Mouse (Mus musculus): ENCODE results near the gene Isy1. TPM values are rescaled to one million over a fixed set of nuclear protein-coding genes. Genes with fewer than 3 reads are reported as not detected.

Isy1 gene
- polyA plus RNA-seq, 1 experiment: 6.7 TPM

DNA sequence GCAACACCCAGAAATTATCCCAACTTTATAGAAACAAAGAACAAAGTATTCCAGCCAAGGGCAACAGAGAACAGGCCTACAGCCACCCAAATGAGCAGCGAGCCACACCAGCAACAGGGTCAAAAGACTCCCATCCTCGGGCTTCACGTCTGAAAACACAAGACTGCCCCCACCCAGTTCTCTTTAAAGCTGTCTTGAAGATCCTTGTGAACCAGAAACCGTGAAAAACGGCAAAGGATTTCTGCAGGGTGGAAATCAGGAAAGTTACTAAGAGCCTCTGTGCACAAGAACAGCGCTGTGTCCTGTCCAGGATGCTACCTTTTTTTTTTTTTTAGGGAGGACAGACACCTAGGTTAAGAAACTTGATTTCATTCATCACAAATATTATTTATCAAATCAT is 28.3 kb downstream of the Isy1 start:
- Histone ChIP-seq H3K4me1 (ENCODE audit: control insufficient read depth, insufficient read depth, insufficient read length, low read length) (peaks cover 22% of the 10 kb centered on the region), H3K27me3 (ENCODE audit: control insufficient read depth, insufficient read depth, low read length) (no peaks in the 10 kb centered on the region), H3K27ac (ENCODE audit: insufficient read depth, low read depth, low read length) (peak overlapping the region; percentile 91), H3K4me3 (ENCODE audit: low read depth, low read length) (peak overlapping the region; percentile 82), H3K36me3 (ENCODE audit: control insufficient read depth, insufficient read depth, low read length) (peaks cover 2% of the 10 kb centered on the region)
- TF ChIP-seq POLR2A (IDR thresholded peaks at IDR 0.05; ENCODE audit: low read depth, low read length) (no peak), CTCF (IDR thresholded peaks at IDR 0.05; ENCODE audit: extremely low read depth, insufficient read length, insufficient replicate concordance, low read depth, low read length) (no peak)
- WGBS: 3% methylated on average over 6 of the region's 6 CpGs

DNA sequence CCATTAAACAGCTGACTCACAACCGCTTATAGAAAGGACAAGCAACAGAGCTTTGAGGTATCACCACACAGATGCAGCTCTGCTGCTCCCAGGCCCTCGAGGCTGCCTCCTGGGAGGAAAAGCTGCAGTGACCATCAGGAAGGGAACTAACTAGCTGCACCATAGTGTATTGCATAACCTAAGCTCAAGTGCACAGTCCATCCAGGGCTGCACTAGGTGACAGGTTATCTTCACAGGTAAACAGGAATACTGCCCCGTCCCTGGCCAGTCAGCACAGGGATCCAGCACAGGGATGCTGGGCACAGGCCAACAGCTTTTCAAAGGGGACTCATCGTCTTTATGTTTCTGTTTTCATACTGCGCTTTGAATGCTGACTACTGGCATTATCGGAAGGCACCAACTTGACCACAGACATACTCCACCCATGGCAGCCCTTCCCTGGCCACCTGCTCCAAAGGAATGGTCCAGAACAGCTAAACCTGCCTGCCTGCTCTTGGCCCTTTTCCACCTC is 28.9 kb downstream of the Isy1 start:
- peak overlapping the region; percentile 91 for H3K27ac ChIP-seq (ENCODE audit: insufficient read depth, low read depth, low read length)
- WGBS: 15% methylated on average over 6 of the region's 6 CpGs

DNA sequence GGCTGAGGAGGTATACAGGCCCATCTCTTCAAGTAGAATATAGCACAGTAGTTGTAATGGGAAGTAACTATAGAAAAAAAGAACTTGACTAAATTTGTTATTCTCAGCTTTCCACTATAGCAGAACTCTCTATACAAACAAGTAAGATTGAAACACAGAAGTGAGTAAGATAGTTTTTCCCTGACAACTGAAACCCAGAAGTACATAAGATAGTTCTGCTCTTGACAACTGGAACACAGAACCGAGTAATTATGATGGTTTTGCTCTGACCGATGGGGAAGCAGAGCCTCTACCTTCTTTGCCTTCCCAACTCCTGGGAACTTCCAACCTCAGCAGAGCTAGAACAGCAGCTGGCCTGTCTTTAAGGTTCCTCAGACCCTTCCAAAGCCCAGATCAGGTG is 29.5 kb downstream of the Isy1 start:
- Histone ChIP-seq H3K27ac (ENCODE audit: insufficient read depth, low read depth, low read length) (peak overlapping the region; percentile 91), H3K27me3 (ENCODE audit: control insufficient read depth, insufficient read depth, low read length) (no peaks in the 10 kb centered on the region), H3K4me3 (ENCODE audit: low read depth, low read length) (peak overlapping the region; percentile 82), H3K36me3 (ENCODE audit: control insufficient read depth, insufficient read depth, low read length) (peaks cover 10% of the 10 kb centered on the region), H3K4me1 (ENCODE audit: control insufficient read depth, insufficient read depth, insufficient read length, low read length) (peaks cover 22% of the 10 kb centered on the region)
- WGBS: 13% methylated on average over 2 of the region's 2 CpGs
- peak; percentile 7; the same call in 1 of the 2 replicates for TF ChIP-seq CTCF (IDR thresholded peaks at IDR 0.05; ENCODE audit: extremely low read depth, insufficient read length, insufficient replicate concordance, low read depth, low read length)
- TF ChIP-seq POLR2A (IDR thresholded peaks at IDR 0.05; ENCODE audit: low read depth, low read length): no peak

More for the DNA sequence above, 28.9 kb downstream of the Isy1 start:
- Histone ChIP-seq H3K4me1 (ENCODE audit: control insufficient read depth, insufficient read depth, insufficient read length, low read length) (peaks cover 22% of the 10 kb centered on the region), H3K27me3 (ENCODE audit: control insufficient read depth, insufficient read depth, low read length) (no peaks in the 10 kb centered on the region), H3K36me3 (ENCODE audit: control insufficient read depth, insufficient read depth, low read length) (peaks cover 5% of the 10 kb centered on the region), H3K4me3 (ENCODE audit: low read depth, low read length) (peak overlapping the region; percentile 82)
- TF ChIP-seq POLR2A (IDR thresholded peaks at IDR 0.05; ENCODE audit: low read depth, low read length) (no peak), CTCF (IDR thresholded peaks at IDR 0.05; ENCODE audit: extremely low read depth, insufficient read length, insufficient replicate concordance, low read depth, low read length) (peak; percentile 3; the same call in 1 of the 2 replicates)

DNA sequence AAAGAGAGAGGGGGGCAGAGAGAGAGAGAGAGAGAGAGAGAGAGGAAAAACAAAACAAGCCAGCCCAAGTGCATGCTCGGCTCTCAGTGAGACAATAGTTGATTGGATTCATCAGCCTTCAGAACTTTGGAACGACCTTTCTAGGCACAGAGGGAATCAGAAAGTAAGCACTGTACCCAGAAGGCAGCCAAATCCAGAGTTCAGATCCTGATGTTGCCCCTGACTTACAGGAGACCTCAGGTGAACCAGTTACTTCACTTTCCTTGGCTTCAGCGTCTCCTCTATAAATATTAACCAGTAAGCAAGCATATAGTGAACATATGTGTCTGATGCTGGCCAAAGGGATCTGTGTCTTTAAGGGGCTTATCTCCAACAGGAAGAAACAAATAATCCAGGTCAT is 30.1 kb downstream of the Isy1 start:
- H3K36me3 ChIP-seq (ENCODE audit: control insufficient read depth, insufficient read depth, low read length): peaks cover 13% of the 10 kb centered on the region
- H3K4me3 ChIP-seq (ENCODE audit: low read depth, low read length): peak overlapping the region; percentile 12; the same call in 1 of the 2 replicates
- peaks cover 22% of the 10 kb centered on the region for H3K4me1 ChIP-seq (ENCODE audit: control insufficient read depth, insufficient read depth, insufficient read length, low read length)
- TF ChIP-seq CTCF (IDR thresholded peaks at IDR 0.05; ENCODE audit: extremely low read depth, insufficient read length, insufficient replicate concordance, low read depth, low read length) (no peak), POLR2A (IDR thresholded peaks at IDR 0.05; ENCODE audit: low read depth, low read length) (no peak)
- H3K27ac ChIP-seq (ENCODE audit: insufficient read depth, low read depth, low read length): peak overlapping the region; percentile 92
- WGBS: 18% methylated on average over 3 of the region's 3 CpGs
- H3K27me3 ChIP-seq (ENCODE audit: control insufficient read depth, insufficient read depth, low read length): no peaks in the 10 kb centered on the region

DNA sequence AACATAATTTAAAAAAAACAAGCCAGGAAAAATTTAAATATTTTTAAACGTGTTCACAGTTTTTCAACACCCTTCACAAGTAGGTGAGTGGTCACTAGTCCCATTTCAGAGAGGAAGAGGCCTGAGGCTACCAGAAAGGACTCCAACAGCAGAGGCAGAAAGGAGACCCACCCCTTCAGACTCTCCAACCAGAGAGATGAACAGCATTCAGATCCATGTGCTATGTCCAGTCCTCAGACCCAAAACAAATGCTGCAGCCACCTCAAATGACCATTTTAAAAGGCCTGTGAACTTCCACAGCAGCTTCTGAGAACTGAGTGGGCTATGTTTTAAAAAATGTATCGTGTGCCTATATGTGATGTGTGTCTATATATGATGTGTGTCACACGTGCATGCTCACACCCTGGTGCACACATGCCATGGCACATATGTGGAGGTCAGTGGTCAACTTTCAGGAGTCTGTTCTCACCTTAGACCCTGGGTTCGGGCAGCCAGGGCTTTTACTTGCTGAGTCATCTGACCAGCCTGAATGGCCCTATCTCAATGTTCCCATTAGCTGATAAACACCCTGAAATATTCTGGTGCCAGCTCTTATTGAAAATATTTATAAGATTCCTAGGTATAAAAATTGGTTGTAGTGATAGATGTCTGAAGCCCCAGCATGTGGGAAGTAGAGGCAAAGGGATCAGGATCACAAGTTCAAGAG is 30.7 kb downstream of the Isy1 start:
- H3K27ac ChIP-seq (ENCODE audit: insufficient read depth, low read depth, low read length): peak overlapping the region; percentile 92
- H3K27me3 ChIP-seq (ENCODE audit: control insufficient read depth, insufficient read depth, low read length): no peaks in the 10 kb centered on the region
- no peak for TF ChIP-seq CTCF (IDR thresholded peaks at IDR 0.05; ENCODE audit: extremely low read depth, insufficient read length, insufficient replicate concordance, low read depth, low read length)
- no peak for TF ChIP-seq POLR2A (IDR thresholded peaks at IDR 0.05; ENCODE audit: low read depth, low read length)
- 55% methylated on average over 4 of the region's 4 CpGs for WGBS
- peaks cover 13% of the 10 kb centered on the region for H3K36me3 ChIP-seq (ENCODE audit: control insufficient read depth, insufficient read depth, low read length)
- H3K4me3 ChIP-seq (ENCODE audit: low read depth, low read length): peak overlapping the region; percentile 12; the same call in 1 of the 2 replicates
- H3K4me1 ChIP-seq (ENCODE audit: control insufficient read depth, insufficient read depth, insufficient read length, low read length): peaks cover 22% of the 10 kb centered on the region

DNA sequence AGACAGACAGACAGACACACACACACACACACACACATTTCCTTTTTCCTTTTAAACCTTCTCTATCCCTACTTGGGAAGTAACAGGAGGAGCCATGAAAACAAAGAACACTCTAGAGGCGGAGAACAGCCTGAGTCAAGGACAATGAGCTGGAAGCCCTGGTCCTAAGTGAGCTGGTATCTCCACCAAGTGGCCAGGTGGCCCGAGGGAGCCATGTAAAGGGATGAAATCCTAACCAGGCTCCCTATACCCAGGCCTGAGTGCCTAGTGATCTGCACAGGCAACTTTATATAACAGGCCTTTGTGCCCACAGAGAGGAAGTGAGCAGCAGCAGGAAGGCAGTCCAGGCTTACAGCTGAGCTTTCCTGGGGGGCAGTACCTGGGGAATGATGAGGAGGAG is 31.7 kb downstream of the Isy1 start:
- Histone ChIP-seq H3K4me1 (ENCODE audit: control insufficient read depth, insufficient read depth, insufficient read length, low read length) (peaks cover 17% of the 10 kb centered on the region; the same call in 1 of the 2 replicates), H3K27ac (ENCODE audit: insufficient read depth, low read depth, low read length) (peak overlapping the region; percentile 8; the same call in 1 of the 2 replicates), H3K4me3 (ENCODE audit: low read depth, low read length) (no peak overlapping the region), H3K36me3 (ENCODE audit: control insufficient read depth, insufficient read depth, low read length) (peaks cover 13% of the 10 kb centered on the region), H3K27me3 (ENCODE audit: control insufficient read depth, insufficient read depth, low read length) (no peaks in the 10 kb centered on the region)
- TF ChIP-seq CTCF (IDR thresholded peaks at IDR 0.05; ENCODE audit: extremely low read depth, insufficient read length, insufficient replicate concordance, low read depth, low read length) (no peak), POLR2A (IDR thresholded peaks at IDR 0.05; ENCODE audit: low read depth, low read length) (no peak)
- WGBS: 18% methylated on average over 2 of the region's 2 CpGs

DNA sequence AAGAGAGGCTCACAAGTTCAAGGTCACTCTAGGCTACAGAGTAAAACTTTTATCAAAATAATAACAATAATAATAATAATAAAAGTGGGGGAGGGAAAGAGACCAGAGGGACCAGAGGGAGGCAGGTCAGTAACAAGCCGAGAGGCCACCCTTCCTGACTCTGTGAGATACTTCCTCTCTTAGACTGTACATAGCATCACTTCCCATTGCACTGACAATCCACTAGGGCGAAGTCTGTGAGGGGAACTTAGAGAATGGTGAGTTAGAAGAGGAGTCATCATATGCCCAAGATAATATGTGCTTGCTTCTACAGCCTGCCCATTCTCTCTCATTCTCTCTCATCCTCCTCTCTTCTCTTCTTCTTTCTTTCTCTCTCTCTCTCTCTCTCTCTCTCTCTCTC is 32.6 kb downstream of the Isy1 start:
- no peak for TF ChIP-seq CTCF (IDR thresholded peaks at IDR 0.05; ENCODE audit: extremely low read depth, insufficient read length, insufficient replicate concordance, low read depth, low read length)
- no peak for TF ChIP-seq POLR2A (IDR thresholded peaks at IDR 0.05; ENCODE audit: low read depth, low read length)
- Histone ChIP-seq H3K4me3 (ENCODE audit: low read depth, low read length) (no peak overlapping the region), H3K27me3 (ENCODE audit: control insufficient read depth, insufficient read depth, low read length) (no peaks in the 10 kb centered on the region), H3K27ac (ENCODE audit: insufficient read depth, low read depth, low read length) (peak overlapping the region; percentile 34; the same call in 1 of the 2 replicates), H3K36me3 (ENCODE audit: control insufficient read depth, insufficient read depth, low read length) (peaks cover 13% of the 10 kb centered on the region), H3K4me1 (ENCODE audit: control insufficient read depth, insufficient read depth, insufficient read length, low read length) (peaks cover 17% of the 10 kb centered on the region; the same call in 1 of the 2 replicates)
- WGBS: 53% methylated on average over 2 of the region's 2 CpGs
